Mouse (Mus musculus): Measurements from ENCODE around the gene Pard6b.

Pard6b gene

DNA sequence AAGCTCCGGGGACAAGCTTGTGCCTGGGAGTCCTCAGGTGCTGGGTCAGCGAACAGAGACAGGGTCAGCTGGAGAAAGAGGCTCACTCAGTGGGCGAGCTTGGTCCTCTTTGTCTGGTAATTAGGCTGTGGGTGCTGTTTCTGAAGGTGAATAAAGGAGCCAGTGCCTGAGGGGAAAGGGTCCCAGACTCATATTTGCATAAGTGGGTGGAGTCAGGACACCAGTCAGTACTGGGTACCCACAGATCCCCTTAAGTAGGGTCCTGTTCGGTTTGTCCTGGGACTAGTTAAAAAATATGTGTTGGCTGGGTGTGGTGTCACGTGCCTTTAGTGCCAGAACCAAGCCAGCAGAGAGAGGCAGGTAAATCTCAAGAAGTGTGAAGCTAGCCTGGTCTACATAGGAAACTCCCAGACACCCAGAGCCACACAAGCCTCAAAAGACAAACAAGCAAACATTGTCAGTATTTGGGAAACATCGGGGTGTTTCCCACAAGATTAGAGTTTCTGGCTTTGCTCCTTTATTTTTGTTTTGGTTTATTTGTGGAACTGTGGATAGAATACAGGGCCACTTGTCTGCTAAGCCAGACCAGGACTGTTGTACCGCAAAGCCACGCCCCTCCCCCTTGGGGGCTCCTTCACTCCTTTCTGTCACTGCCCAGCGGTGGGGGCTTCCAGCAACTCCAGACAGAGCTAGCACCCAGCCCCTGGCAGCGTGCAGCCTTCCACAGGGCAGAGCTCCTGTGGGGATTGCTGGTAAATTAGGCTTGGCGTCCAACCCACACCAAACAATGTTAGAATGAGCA is 44.7 kb downstream of the Pard6b start:
- in situ Hi-C loops (cut with MboI), result no loop called here

DNA sequence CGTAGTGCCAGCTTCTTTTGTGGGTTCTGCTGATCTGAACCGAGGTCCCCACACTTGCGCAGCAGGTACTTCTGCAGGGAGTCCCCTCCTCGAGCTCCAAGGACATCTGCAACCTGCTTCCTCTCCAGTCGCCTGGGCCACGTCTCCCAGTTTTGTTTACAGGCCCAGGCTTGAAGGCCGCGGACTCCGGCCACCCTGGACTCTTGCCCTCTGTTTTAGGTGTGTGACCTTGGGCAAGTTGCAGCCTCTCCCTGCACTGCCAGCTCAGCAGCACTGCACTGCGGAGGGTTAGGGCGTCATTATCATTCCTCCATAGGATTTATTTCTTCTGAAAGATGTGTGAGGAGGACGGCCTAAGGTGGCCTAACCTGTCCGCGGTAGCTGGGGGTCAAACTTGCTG is 47.0 kb downstream of the Pard6b start:
- in situ Hi-C loops (cut with MboI), result no loop called here

DNA sequence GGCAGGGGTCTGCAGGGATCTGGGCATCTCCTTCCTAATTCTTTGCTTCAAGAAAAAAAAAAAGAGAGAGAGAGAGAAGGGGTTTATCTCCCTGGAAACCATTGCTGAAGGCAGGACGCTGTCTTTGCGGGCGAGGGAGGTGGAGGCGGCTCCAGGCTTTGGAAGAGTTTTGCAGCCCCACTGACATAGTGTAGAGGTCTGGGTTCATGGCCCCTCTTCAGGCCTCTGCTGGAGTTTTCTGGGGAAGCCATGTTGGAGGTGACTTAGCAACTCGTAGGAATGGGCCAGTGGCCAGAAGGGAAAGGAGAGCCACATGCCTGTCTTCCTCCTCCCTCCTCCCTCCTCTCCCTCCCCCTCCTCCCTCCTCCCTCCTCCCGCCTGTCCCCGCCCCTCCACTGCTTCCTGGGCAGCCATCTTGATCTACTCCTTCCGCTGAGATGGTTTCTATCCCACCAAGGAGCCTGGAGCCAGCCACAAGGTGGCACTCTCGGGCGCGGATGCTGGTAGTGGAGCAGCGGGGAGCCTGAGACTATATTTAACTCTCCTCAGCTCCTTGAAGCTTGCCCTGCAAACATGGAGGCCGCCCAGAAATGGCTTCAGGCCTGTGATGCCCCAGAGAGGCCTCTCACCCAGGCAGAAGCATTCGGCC is 47.5 kb downstream of the Pard6b start:
- in situ Hi-C loops (cut with MboI), result no loop called here

DNA sequence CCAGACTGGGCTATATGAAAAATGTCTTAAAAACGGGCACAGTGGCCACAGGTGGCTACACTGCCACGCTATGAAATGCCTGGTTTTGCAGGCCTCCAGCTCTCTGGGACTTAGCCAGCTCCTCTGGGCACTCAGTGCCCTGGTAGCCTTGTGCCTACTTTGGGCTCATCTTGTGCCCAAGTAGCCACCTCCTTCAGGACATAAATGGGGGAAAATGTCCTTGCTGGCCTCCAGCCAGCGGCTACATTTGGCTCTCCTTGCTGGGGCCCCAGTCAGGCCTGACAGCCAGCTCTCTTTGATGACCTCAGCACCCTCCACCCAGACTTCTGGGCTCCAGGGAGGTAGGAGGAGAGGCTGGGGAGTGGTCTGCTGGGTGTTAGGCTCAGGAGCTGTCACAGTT is 49.2 kb downstream of the Pard6b start:
- in situ Hi-C loops (cut with MboI), result no loop called here

DNA sequence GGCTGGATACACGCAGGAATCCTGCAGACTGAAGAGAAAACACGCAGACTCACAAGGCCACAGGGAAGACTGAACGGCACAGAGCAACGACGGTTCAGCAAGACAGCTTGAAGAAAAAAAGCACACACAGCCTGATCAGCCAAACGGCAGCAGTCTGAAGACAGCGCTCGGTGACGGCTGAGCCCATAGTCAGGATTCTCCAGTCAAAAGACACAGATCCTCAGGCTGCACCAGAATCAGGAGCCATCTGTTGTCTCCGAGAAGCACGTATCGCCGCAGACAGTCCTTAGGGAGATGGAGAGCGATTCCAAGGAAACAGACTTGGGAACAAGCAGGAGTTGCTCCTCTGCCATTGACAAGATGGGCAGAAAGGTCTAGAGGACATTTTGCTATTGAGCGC is 56.4 kb downstream of the Pard6b start:
- in situ Hi-C loops (cut with MboI), result no loop called here

DNA sequence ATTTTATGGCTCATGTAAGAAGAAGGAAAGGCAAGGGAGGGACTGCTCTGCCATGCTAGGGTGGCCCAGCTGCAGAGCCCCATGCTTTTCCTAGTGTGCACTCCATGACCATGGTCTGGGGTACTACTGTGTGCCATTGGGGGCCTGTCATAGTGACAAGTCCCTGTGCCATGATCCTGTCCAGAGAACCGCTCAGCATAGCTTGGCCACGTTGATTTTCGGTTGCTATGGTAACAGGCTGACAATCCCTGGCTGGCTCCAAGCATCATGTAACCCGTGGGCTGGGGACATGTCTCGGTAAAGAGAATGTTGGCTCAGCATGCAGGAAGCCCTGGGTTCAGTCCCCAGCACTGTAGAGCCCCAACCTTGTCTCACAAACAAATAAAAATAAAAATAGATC is 63.0 kb downstream of the Pard6b start:
- in situ Hi-C loops (cut with MboI), result no loop called here

DNA sequence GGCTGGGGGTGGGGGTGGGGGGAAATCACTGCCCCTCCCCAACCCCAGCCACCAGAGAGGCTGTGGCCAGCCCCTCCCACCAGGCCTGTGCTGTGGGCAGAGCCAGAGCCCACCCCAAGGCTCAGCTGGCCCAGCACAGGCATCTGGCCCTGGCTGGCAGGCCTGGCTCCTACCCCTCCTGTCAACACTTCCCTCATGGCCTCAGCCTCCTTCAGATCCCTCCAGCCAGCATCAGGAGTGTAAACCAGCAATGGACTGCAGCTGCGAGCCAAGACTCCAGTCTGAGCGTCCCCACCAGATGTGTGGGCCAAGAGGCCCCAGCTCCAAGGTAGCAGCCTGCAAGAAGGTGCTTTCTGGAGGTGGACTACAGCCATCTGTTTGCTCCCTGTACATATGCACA is 64.6 kb downstream of the Pard6b start:
- in situ Hi-C loops (cut with MboI), result no loop called here

DNA sequence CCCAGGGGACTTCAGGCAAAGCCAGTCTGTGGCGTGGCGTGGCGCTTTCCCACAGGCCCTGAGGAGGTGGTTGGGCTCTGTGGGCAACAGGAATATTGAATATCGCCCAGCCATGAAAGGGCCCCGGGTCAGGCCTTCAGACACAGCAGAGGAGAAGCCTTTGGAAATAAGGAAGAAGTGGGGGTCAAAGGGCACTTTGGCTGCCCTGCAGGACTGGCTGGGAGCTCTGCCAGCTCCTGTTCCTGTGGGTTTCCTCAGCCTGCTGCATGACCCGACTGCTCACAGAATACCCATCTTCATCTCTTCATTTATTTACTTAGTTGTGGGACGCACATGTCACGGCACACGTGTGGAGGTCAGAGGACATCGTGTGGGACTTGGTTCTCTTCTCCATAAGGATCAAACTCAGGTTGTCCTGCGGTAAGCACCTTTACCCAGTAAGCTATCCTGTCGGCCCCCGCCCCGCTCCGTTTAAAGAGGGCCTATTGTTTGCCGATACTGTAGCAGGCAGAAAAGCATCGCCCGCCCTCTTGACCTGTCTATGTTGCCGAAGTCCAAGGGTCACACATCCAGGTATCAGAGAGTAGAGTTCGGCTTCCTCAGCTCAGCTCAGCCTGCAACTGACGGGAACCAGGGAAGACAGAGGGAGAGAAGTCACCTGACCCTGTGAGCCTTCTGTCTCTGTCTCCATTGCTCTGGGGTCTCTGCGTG is 67.1 kb downstream of the Pard6b start:
- in situ Hi-C loops (cut with MboI), result no loop called here

DNA sequence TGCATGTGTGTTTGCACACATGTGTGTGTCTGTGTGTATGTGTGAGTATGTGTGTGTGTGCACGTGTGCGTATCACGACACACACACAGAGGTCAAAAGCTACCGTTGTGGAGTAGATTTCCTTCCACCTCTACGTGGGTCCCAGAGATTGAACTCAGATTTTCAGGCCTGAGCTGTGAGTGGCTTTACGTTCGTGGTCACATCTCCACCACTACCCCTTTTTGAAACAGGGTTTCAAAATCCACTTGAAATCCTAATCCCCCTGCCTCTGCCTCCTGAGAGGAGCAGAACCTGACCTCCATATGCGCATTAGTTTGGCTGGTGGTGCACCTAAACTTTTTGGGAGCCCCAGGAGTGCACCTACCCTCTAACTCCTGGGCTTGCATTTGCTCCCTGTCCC is 68.4 kb downstream of the Pard6b start:
- in situ Hi-C loops (cut with MboI), result no loop called here
